Mouse (Mus musculus): Measurements from ENCODE around the gene Spib.

Spib gene

DNA sequence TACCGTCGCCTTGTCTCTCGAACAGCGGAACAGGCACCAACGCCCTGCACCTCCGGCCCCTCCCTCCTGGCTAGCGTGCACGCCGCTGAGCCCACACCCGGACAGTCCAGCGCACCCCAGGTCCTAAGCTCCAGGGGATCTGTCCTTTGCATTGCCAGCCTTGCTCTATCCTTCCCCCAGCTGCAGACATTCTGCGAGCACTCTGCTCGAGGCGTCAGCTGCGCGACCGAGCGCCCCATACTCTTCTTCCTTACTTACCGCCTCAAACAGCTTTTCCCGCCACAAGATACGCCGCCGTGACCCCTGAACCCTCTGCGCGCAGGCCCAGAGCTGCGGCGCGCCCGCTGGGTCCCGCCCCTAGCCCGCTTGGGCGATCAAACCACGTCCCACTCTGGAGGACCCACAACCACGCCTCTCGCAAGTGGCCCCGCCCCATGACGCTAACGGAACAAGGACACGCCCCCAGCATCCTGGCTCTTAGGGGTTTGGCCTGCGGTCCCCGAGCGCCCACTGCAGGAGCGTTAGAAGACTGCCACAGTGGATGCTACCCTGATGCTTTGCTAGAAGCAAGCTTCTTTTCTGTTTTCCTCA lies 16.7 kb upstream of the Spib start, which contains the start of gene Pold1:
Gene Pold1, minus strand, starts transcription at position 353 of the 591 bp plus-strand sequence.
- peak; percentile 100 for DNase-seq (ENCODE audit: low read depth, low spot score)

DNA sequence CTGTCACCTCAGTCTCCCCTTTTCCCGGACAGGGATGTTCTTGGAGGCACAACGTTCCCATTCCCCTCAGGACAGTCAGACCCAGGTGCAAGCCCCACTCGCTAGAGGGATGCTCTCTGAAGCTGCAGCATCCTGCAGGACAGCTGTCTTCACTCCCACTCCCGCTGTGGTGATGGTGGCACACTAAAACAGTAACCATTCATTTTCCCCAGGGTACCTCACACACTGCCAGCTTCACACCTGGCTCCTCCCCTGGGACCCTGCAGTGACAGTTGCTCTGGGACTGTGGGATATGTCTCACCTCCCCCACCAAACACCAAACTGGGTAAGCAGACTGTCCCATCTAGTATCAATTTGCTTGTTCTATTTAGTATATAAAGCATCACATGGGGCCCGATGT lies 15.9 kb upstream of the Spib start:
- DNase-seq (ENCODE audit: low read depth, low spot score): no peak

DNA sequence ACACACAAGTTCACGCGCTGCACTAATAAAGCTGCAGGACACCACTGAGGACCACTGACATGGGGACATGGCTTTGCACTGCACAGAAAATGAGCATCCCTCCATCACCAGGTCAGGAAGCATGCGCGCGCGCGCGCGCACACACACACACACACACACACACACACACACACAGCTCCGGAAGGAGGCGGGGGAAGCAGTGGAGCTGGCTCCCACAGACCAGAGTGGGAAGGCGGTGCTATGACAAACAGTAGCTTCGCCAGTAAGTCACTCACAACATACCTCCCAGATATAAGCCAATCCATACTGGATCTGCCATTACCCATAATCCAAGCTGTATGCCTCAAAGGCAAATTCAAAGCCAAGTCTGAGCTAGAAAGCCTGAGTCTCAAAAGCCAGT lies 15.2 kb upstream of the Spib start:
- DNase-seq (ENCODE audit: low read depth, low spot score): no peak

DNA sequence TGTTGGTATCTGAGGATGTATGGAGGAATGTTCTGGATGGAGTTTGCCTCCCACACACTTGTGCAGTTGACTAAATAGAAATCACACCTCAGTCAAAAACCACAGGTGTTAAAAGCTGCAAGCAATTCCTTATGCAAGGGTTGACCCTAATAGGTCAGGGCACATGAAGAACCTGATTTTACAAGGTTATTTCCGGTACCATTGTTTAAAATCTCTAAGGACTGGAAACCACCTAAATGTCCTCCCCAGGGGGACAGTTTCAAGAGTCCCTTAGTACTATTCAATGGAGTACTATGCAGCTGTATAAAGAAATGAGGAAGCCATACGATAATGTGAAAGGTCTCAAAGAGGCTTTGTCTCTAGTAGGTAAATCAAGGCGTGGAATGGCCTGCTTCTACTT lies 14.4 kb upstream of the Spib start:
- no peak for DNase-seq (ENCODE audit: low read depth, low spot score)

DNA sequence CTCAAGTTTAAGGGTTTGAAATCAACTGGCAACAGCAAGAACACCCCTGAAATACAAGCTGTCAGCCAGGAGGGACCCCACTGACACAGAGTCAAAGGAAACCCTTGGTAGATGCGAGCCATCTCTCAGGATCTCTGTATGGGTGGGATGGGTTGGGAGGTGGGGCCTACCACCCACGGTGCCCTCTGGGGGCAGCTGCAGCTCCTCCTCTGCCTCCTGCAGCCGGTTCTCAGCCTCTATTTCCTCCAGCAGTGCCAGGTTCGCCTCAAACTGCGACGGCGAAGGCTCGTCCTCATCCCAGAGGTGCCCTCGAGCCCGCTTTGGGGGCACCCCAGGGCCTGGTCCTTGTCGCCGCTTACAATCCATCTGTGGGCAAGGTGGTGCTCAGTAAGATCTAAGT lies 11.2 kb upstream of the Spib start:
- no peak for DNase-seq (ENCODE audit: low read depth, low spot score)

DNA sequence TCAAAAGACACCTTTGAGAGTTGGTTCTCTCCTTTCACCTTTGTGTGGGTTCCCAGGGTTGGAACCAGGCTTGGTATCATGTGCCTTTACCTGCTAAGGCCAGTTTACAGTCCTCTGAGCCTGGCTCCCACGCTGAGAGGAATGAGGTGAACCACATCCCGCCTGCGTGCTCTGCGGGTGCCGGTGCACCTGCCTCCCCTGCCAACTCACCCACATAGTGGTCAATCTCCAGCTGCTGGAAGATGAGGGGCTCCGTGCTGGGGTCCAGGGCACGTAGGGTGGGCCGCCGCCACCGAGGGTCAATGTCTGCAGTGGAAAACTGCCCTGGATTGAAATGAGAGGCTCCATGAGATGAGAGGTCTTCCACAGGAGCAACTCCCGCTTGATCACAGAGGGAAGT lies 10.7 kb upstream of the Spib start:
- no peak for DNase-seq (ENCODE audit: low read depth, low spot score)

DNA sequence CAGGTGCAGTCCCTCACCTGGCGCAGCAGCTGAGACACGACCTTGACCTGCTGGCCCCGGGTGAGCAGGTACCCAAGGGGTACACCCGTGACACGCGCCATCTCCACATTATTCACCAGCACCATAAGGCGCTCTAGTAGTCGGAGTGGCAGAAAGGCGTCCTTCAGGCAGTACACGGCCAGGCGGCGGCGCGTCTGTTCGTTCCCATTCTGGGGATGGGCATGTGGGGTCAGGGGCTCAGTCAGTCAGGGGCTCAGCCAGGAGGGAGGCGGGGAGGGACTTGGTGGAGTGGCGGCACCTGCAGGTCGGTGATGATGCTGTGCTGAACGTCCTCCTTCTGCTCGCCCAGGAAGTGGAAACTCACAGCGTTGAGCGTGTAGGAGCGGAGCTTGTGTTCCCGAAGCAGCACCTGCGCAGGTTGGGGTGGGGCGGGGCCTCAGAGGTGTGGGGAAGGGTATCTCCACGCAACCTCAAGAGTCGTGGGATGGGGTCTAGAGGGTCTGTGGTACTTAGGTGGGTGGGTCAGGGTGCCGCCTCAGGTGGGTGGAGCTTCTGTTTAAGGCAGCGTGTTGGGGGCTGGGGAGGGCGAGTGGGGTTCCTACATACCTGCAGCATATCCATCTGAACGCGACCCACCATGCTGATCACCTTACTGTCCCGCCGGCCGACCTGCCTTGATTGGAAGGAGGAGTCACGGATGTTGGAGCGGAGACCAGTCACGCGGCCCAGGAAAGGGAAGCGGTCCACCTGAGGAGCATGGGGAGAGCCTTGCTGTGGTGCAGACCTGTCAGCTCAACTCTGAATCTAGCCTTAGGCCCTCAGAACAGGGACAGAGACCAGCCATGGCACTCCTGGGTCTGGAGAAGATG lies 7.1 kb upstream of the Spib start:
- no peak for DNase-seq (ENCODE audit: low read depth, low spot score)

DNA sequence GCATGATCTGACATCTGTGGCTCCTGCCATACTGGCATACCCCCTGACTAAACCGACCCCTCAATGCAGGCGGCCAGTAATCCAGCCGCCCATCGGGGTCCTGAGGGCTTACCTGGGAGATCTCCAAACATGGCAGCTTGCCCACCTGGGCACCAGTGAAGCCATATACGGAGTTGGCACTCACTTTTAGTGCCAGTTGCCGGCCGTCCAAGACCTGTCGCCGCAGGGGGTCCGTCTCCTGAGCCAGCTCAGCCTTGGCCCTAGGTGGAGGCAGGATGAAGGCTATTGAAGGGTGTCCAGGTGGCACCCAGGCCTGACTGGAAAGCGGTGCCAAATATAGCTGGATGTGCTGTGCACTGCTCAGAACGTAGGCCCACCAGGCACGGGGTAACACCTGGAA lies 5.6 kb upstream of the Spib start:
- no peak for DNase-seq (ENCODE audit: low read depth, low spot score)

DNA sequence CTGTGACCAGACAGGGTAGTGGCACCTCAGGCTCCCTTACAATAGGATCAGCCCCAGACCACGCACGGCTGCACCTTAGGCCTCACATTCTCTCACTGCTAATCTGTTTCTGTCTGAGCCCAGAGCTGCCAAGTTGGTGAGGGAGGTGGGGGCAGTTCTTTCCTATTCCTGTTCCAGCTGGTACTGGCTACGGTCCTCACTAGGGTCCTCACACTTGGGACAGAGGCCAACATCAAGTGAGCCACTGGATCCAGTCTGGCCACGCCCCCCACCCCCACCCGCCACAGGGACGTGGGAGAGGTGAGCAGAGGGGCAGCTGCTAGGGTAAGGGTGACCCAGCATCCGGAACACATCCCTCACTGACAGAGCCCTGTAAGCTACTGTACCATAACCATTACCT lies 5.1 kb upstream of the Spib start:
- no peak for DNase-seq (ENCODE audit: low read depth, low spot score)

DNA sequence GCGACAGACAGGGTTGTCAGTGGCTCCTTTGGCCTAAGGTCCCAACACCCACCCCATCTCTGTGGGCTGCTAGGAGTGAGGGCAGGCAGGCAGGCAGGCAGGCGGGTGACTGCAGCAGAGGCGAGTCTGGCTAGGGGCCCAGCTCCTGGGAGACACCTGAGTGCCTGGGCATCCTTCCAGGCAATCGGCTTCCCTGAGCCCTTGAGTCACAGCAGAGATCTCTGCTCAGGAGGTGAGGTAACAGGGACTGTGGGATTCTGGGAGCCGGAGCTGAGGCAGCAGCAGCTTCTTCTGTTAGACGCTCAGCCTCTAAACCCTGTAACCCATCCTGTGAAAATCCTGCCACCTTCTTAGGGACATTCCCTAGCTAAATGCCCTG lies 4.7 kb upstream of the Spib start:
- no peak for DNase-seq (ENCODE audit: low read depth, low spot score)

DNA sequence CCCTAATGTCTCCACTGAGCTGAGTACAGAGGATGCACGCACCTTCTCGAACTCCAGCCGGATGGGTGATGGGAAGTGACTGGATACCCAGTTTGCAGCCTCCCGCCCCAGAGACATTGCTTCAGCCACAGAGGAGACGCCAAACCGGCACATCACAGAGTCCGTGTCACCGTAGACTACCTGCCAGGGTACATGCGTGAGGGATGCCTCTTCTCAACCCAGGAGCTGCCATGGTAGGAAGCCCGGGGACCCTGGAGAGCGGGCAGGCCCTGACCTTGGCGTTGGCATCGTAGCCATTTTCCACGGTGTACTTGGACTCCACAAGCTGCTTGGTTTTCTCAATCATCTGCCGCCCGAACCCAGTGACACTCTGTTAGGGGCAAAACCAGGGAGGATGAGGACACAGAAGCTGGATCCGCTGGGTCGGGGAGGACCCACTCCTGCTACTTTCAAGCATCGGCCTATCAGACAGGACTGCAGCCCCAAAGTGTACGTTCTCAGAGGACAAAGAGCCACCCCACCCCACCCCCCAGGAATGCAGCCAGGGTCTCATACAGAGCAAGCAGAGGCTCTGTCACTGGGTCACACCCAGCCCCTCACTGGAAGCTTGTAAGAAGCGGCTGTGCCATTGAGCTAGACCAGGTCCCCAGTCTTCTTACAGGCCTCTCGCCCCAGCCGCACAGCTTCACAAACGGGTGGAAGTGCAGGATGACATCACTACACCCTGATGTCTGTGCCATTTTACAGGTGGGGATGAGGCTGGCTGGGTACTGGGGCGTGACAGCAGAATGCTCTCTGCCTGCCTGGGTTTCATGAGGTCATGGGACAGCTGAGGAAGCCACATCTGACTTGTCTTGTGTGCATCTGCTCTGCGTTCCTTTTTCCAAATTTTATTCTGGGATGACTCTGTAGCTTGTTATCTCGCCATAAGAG lies 4.1 kb upstream of the Spib start:
- DNase-seq (ENCODE audit: low read depth, low spot score): peak; percentile 52

DNA sequence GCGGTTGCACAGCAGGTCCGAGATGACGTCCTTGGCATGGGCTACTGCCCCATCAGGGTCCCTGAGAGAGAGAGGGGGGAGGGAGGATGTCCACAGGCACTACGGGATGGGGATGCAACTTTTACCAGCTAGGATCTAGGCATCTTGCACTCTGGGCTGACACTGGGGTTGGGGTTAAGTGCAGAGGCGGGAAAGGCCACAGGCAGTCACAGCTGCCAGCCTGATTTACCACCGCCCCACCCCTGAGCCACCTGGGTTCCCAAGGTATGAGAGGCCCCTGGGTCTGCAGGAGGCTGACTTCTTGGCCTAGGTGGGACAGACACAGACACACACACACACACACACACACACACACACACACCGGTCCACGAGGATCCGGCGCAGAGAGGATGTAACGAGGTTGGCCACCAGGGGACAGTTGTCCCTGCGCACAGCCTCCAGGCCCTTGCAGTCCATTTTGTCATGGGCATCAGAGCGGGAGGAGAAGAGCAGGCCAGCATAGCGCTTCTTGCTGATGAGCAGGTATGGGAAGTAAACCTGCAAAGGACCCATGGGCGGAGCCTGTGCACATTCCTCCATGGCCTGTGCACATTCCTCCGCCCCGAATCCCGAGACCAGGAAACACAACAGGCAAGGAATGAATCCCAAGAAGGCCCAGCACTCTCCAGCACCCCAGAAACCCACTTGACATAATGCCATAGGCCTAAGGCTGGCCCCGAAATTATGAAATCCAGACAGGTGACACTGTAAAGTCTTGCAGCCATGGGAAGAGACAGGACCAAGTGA lies 3.0 kb upstream of the Spib start:
- DNase-seq (ENCODE audit: low read depth, low spot score): peak; percentile 79

DNA sequence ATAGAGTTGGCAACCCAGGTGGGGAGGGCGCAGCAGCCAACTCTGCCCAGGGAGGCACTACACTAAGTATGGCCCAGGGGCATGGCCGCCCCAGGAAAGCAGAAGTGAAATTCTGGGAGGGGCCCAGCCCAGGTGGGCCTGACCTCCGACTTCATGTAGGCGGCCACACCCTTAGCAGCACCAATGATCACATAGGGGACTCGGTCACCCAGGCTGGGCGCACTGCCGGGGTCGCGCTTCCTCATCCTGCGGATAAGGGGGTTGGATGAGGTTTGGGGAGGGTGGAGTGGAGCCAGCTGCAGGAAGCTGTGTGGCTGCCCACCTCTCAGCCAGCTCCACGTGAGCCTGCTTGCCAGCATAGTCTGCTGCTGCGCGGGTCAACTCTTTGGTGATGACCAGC lies 2.4 kb upstream of the Spib start:
- DNase-seq (ENCODE audit: low read depth, low spot score): no peak

DNA sequence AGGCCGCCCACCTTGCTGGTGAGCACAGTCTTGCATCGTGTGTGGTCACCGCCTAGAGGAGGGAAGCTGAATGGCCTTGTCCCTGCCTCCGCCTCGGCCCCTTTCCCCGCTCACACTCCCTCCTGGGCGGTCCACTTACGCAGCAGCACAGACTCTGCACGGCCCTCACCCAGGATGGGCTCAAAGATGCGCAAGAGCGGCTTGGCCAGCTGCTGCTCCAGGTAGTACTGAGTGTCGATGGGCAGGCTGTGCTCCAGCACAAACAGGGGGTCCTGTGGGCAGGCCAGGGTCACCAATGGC lies 1.8 kb upstream of the Spib start:
- no peak for DNase-seq (ENCODE audit: low read depth, low spot score)

DNA sequence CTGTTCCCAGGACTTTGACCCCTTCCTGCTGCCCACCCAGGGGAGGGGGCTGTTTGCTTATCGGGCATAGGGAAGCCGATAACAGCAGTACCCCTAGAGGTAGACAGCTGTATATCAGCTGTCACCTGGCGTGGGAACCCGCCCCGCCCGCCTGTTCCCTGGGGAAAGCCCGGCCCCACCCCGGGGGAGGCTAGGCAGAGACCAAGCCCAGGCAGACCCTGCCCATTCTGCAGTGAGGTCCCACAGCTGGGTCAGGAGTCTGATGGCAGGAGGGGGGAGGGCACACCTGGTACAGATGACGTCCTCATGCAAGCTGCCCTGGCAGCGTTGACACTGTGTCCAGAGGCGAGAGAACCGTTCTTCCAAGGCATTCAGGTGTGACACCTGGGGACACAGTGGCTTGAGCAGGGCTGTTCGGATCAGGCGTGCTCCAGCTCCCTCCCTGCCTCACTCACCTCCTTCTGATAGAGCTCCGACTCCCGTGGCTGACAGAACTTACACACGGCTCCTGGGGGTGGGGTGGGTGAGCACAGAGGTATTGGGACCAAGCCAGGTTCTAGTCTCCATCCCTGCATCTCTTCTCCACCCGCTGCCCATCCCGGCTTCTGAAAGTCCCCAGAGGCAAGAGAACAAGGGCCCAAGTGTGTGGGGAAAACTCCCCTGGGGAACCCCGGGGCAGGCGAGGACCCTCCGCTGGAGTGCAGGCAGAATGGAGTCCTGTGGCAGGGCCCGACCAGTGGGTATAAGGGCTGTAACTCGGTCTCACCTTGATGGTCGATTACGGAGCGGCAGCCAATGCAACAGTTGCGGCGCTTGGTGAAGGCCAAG lies 1.3 kb upstream of the Spib start:
- DNase-seq (ENCODE audit: low read depth, low spot score): no peak

DNA sequence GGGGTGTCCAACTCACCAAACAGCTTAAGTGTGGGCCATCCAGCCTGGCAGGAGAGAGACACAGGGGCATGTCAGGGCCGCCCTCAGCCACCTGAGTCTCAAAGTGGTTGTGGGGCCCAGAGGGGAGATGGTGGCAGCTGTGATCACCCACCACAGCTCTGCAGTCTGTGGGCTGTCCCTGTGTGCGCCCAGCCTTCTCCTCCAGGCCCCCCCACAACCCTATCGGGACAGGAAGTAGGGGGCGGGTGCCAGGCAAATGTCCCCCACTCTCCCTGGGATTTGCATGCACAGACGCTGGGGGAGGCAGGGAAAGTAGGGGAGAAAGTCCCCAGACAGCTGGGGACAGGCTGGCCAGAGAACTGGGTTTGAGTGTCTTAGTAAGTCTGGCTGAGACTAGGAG lies 664 bp downstream of the Spib start:
- DNase-seq (ENCODE audit: low read depth, low spot score): no peak

DNA sequence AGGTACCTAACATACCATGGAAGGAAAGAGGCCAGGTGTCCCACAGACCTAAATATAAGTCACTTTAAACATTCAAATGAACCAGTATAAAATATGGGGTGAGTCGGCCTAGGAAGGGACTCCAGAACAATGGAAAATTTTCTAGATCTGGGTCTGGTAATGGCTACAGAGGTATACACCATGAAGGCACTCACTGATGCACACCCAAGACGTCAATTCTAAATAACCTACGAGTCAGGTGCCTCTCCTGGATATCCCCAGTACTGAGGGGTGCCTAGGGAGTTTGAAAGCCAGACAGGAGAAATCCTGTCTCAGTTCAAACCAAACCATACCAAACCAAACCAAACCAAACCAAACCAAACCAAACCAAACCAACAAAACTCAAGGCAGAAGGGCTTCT lies 1.4 kb downstream of the Spib start:
- no peak for DNase-seq (ENCODE audit: low read depth, low spot score)

DNA sequence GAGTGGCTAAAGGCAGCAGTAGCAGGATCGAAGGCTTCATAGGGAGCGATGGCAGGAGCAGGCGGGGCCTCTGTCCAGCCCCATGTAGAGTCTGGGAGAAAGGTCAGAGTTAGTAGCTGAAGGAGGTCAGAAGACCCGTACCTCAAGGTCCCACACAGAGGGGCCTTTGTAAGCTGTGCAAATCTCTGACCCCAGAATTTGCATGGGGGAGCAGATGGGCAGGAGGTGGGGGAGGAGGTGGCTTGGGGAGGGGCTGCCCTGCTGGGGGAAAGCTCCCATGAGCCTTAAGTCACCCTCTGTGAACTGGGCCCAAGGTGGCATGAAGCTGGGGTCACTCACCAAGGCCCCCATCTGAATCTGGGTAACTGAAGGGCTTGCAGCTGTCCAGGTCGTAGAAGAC lies 2.4 kb downstream of the Spib start:
- no peak for DNase-seq (ENCODE audit: low read depth, low spot score)

DNA sequence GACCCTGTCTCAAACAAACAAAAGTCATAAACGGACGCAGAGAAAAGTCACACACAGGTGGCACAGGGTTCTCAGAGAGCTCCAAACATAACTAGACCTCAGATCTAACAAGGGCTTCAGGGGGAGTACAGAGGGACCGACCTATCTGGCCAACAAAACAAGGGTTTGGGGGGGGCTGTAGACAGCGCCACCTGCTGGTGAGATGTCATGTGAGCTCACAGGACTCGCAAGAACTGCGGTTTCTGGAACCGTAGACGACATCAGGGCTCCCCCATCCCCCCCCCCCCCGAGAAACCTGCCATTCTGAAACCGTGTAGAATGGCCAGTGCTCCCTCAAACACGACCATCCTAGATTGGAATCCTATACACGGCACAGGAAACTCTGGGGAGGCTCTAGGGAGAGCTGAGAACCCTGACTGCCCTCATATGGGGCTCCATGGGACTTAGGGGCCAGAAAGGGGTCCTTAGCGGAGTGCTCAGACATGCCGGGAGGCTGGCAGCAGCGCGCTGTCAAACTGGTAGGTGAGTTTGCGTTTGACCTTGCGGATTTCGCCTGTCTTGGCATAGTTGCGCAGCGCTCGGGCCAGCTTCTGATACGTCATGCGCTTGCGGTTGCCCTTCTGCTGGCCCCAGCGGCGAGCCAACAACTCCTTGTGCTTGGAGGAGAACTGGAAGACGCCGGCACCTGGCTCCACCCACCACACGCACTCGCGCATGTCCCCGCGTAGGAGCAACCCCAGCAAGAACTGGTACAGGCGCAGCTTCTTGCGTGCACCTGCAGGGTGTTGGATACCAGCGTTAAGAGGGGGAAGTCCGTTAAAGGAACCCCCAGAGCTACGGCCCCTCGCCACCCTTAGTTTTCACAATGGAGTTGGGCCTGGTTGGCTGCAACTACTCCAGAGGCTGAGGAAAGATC lies 4.1 kb downstream of the Spib start:
- DNase-seq (ENCODE audit: low read depth, low spot score): peak; percentile 66

Measured in ZHBTc4 (cell line).